Mouse (Mus musculus) liver, embryonic 14.5 days (tissue): ENCODE results near the gene Insc.

ENCODE experiments used
- CTCF ChIP-seq: IDR thresholded peaks from 2 replicates; pipeline ENCODE4 v1.5.1; 2016; ENCODE audit warnings: antibody characterized with exemption, low read depth, control low read depth
- EP300 ChIP-seq: IDR thresholded peaks from 2 replicates; pipeline ENCODE4 v1.6.1; 2016; ENCODE audit warnings: antibody characterized with exemption, low read depth

DNA sequence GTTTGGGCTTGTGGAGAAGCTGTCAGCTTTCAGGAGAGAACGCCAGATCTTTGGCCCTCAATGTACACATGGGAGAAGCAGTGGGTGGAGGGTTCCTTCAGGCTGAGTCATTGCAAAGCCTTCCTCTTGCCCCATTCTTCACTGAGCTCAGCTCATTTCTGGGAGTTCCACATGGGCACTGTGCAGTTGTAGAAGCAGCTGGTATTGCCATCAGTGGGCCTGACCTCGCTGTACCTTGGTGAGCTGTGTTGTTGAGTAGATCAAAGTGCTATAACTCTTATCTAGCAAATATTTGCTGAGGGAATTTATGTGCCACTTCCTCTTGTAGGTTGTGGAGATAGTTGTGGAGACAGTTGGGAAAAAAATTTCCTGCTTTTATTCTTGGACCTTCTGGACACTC lies 103.7 kb downstream of the Insc start:
- TF ChIP-seq CTCF (no peak), EP300 (no peak)
